Mouse (Mus musculus): Measurements from ENCODE around the gene Podn. TPM values are rescaled to one million over a fixed set of nuclear protein-coding genes. Genes with fewer than 3 reads are reported as not detected.
"Not testable (repeated sequence)": the region's sequence is repeated elsewhere in the genome, so short reads cannot be mapped to it uniquely, and the experiment has no call there.

Podn gene
- polyA plus RNA-seq (2017; shearing (Covaris generic)) = not detected

DNA sequence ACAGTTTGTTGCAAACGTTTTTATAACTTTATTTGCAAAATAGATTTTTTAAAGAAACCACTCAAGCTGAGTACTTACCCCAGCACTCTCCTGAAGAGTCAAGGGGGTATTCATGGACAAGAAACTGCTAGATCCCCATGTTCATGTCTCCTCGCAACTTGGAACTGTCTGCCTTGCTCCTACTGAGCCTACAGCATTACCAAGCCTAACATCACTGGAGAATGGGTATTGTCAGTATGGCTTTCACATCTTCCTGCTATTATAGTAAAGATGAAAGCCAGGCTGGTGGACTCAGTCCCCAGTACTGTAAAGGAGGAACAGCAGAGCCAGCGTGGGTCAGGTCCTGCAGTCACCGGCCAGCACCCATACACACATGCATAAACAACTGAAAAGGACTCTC lies at the start of gene Podn:
Gene Podn, minus strand, starts transcription at position 101 of the 400 bp plus-strand sequence.
- ATAC-seq = no peak

DNA sequence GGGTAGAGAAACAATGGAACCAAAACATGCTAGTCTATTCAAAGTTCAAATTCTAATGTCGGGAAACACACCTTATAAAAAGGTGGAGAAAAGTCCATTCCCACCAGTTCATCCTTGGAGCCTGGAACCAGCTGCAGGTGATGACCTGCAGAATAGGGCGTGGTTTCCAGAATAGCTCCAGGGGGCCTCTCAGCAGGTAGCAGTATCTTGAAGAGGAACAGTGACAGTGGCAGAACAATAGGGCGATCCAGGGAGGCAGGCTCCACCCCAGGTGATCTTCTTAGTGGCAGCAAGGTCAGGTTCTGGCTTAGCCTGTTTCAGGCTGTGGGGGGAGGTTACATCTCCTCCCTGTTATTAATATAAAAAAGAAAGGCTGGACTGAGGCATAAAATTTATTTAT lies 49.3 kb upstream of the Podn start:
- not testable (repeated sequence) for ATAC-seq

GRCm38 (mm10) chr4:108144880-108145279 lies 48.6 kb upstream of the Podn start, which contains the start of gene Scp2:
Scp2 (minus strand) TSS chr4:108144998.
- ATAC-seq = no peak

DNA sequence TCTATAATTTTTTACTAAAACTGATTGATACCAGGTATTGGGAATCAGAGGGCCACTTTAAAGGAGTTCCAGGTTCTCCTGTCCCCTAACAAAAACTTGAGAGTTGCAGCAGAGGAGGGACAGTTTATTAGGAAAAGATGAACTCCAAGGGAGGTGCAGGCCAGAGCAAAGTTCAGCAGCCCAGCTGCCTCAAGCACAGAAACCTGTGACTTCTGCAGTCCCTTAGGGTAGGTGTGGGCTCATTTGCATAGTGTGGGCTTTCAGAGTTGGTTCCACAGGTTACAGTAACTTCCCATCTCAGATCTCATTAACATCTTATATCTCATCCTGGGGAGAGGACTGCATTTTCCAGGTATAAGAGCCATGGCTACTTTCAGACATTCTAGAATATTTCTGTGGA lies 47.5 kb upstream of the Podn start:
- ATAC-seq = no peak

DNA sequence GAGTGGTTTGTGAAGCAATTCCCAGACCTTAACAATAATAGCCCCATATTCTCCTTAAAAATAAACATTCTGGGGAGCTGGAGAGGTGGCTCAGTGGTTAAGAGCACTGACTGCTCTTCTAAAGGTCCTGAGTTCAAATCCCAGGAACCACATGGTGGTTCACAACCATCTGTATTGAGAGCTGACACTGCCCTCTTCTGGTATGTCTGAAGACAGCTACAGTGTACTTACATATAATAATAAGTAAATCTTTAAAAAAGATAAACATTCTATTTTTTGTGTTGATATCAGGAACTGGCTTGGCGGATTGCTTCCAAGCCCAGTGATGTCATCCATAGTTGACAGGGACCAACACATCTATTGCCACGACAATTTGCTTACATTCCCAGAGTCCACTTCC lies 46.9 kb upstream of the Podn start:
- not testable (repeated sequence) for ATAC-seq

DNA sequence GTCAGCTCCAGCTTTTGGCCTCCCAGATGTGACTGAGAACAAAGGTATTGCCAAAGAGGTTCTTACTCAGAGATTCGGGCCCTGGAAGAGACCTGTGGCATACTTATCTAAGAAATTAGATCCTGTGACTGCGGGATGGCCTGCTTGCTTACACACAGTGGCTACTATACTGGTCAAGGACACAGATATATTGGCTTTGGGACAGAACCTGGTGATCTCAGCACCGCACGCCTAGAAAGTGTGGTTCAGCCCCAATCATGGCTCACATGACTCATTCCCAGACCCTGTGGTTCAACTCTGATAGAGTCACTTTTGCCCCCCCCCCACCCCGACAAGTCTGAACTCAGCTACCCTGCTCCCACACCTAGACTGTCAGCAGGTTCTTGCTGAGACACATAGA lies 40.7 kb upstream of the Podn start:
- ATAC-seq = no peak

DNA sequence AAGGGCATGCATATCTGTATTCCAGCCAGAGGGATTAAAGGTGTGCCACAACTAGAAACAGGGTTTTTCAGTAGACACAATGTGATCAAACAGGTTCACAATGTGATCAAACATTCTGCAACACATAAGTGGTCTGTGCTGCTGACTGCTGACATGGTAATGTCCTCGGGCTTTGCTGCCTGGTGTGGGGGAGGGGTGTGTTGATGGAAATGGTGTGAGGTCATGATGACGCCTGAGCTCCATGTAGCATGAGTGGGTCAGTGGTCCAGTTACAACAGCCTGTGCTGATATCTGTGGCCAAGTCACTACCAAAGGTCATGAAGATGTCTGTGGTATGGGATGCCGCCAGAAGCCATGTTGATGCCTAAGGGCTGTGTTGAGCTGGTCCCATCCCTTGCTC lies 34.2 kb upstream of the Podn start:
- ATAC-seq = no peak

DNA sequence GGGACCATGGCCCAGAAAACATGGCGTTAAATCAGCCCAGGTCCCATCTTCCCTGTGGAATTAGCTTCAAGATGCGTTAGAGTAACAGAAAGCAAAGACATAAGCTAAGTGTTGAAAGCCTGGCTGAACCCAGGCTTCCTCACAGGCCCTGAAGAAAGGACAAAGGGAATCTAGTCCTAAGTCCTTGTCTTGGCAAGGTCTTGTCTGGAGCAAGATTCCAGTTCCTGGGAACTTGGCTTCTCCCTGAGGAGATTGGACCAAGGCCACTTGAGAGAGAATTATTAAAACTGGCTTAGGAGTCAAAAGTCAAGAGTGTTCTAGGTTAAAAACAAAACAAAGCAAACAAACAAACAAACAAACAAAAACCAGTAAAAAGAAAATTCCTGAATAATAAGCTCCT lies 32.1 kb upstream of the Podn start:
- no peak for ATAC-seq

DNA sequence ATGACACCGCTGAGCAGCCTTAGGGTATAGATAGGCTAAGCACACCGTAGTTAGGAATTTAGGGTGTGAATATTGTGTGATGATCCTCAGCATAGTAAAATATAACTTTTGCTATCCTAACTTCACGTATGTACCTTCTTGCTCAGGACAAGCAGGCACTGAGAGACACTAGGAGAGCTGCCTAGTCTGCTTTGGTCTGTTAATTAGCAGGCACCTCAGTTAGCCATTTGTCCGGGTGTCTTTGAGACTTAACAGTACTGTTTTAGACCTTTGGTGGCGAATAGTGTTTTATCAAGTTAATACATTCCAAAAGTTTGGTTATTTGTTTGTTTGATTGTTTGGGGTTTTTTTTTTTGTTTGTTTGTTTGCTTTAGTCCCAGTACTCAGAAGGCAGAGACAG lies 31.3 kb upstream of the Podn start:
- ATAC-seq = no peak

GRCm38 (mm10) chr4:108126260-108126659 lies 30.0 kb upstream of the Podn start:
- ATAC-seq = no peak

DNA sequence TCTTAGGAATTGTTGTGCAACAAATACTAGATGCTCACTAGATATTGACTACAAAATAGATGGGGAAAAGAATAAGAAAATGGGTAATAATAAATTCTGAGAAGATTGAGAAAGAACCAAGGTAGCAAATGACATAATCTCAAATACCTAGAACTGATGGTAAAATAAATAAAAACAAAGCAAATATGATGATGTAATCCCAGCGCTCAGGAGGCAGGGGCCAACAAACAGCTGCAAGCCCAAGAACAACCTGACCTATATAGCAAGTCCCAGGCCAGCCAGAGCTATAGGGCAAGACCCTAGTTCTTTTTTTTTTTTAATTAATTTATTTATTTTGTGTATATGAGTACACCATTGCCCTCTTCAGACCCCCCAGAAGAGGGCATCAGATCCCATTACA lies 27.9 kb upstream of the Podn start:
- no peak for ATAC-seq

GRCm38 (mm10) chr4:108117924-108118876 lies 22.0 kb upstream of the Podn start:
- ATAC-seq = peak; percentile 90

- no peak for ATAC-seq
These were observed 21.2 kb upstream of the Podn start for GRCm38 (mm10) chr4:108117488-108117887.

GRCm38 (mm10) chr4:108116466-108116865 lies 20.2 kb upstream of the Podn start:
- ATAC-seq = no peak

DNA sequence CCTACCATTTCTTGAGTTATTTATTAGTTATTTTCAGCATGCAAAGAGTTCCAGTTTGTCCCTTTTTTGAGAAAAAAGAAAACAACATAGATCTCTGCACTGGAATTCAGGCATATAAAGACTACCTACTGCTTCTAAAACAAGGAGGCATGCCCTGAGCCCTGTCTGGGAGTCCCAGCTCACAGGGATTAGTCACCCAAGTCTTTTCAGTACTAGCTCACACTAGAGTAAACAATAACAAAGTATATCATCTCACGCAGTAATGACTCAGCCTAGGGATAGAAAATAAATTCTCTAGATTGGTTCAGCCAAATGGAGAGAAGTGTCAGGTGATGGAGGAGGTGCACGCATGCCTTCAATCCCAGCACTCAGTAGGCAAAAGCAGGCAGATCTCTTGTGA lies 14.5 kb upstream of the Podn start:
- no peak for ATAC-seq

DNA sequence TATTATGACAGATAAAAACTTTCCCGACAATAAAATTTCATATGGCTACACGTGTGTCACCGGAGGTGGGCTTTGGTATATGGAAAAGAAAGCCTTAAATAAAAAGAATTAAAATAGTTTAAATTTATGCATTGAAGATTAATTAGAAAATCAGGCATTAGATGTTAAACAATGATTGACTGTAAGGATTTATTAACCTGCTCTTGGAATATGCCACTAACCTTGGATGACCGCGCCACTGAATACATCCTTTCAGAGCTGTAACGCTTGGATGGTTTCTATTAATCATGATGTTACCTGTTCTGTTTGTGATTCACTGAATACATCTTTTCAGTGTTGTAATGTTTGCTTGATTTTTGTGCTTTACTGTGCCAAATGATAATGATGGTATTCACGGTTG lies 13.5 kb upstream of the Podn start:
- ATAC-seq = no peak

DNA sequence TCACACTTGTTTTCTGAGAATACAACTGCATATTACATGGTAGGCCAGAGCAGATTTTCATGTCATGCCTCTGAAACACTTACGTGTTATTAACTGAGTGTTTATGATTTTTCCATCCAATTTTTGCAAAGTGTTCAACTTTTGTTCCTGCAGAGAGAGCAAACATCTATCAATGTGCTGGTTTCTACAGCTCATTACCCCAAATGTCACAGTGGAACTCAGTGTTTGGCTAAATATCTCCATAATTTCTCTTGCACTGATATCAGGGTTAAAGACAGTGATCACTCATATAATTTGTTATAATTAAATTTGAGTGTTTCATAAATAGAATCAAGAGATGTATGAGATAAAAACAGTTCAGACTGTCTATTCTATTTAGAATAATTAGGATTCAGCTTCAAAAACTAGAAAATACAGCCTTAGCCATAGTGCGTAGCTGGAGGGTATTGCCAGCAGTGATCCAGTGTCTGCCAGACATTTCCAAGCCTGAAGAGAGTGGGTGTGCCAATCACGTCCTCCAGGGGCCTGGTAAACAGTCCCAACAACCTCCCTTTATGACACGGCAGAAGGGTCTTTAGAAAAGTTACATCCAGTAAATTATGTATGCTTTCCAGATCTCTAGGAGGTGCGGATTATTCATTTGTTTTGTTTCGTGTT lies 3.4 kb downstream of the Podn start:
- ATAC-seq = no peak

DNA sequence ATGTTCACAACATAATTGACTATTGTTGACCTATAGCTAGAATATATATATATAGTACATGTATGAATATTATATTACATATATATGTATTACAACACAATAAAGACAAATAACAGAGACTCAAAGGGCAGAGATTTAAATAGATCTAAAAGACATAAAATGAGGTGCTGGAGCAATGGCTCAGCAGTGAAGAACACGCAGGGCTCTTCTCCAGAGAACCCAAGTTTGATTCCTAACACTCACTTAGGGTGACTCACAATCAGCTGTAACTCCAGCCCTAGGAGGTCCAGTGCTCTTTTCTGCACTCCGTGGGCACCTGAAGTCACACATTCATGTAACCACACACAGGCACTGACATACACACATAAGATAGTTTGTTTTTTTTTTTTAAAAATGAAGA lies 12.3 kb downstream of the Podn start:
- no peak for ATAC-seq

DNA sequence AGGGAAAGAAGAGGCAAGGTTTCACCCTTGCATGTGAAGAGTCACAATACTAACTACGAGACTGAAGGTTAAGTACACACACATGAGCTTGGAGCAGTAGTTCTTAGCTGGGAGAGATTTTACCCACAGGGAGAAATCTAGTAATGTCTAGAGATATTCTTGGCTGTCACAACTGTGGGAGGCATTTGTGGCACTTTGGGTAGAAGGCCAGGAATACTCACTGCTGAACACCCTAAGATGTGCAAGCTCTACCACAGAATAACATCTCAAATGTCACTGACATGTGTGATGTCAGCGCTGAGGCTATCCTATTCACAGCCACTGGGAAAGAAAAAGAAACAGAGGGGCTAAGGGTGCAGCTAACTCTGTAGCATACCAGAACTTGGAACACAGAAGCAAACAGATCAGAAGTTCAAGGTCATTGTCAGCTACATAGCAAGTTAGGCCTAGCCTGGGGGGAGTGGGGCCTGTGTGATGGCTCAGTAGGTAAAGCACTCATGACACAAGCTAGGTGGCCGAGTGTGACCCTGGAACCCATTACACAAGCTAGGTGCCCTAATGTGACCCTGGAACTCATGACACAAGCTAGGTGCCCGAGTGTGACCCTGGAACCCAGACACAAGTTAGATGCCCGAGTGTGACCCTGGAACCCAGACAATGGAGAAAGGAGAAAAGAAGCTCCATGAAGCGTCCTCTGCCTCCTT lies 13.1 kb downstream of the Podn start:
- ATAC-seq = no peak

GRCm38 (mm10) chr4:108082401-108082806 lies 13.8 kb downstream of the Podn start:
- ATAC-seq = no peak

DNA sequence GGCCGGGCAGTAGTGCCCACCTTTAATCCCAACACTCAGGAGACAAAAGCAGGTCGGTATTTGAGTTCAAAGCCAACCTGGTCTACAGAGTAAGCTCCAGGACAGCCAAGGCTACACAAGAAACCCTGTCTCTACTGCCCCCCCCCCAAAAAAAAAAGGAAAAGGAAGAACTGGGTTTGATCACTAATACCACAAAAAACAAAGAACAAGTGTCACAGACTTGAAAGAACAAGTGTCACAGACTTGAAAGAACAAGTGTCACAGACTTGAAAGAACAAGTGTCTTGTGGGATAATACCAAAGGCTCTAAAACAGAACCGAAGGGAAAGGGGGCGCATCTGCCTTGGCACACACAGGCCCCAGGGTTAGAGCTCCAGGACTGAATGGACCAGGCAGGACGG lies 15.4 kb downstream of the Podn start:
- ATAC-seq = no peak

GRCm38 (mm10) chr4:108079762-108080161 lies 16.5 kb downstream of the Podn start:
- no peak for ATAC-seq

- not testable (repeated sequence) for ATAC-seq
These were observed 17.1 kb downstream of the Podn start for GRCm38 (mm10) chr4:108079191-108079590.

Measured in CD4-positive, CD25-positive, alpha-beta regulatory T cell, adult 4 months (primary cell).